Mouse (Mus musculus): Measurements from ENCODE around the gene Irgq.
"Not testable (repeated sequence)": the region's sequence is repeated elsewhere in the genome, so short reads cannot be mapped to it uniquely, and the experiment has no call there.

Irgq gene

DNA sequence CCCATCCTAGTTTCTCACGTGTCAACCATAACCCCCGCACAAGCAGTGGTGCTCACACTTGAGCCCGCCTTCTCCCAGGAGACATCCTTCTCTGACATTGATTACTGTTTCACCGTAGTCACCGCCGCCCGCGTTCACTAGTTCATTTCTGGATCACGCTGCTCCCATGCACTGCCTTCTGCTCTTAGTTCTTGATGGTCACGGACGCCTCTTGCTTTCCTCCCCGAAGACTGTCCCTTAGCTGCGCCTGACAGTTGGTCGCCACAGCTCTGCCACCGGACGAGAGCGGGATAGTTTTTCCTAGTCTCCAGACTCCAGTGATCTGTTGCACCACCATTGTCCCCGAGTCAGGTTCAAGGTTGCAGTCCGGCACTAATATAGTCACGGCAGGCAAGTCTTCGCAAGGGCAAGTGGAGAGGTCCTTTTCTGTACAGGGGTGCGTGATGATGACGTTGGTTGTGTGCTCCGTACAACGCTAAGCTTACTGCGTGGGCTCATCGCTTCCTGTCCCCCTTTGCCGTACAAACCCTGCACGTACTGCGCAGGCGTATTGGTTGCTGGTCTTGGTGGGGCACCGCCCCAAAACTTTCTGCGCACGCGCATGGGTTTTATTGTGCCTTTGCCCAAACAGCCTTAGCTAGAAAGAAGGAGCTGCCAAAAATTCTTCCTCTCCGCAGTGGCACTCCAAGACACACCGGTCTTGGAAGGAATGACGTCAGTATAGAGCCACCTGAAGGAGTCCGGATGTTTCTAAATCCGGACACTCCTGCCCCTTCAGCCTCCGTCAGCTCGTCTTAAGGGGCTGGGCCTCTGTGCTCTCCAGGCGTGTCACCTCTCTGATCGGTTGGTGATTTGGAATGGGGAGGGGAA lies at the start of gene Irgq:
Irgq (plus strand) TSS at position 628 of the 870 bp plus-strand sequence.
- peak; percentile 99 for DNase-seq (ENCODE audit: low spot score in 2 of 2)

DNA sequence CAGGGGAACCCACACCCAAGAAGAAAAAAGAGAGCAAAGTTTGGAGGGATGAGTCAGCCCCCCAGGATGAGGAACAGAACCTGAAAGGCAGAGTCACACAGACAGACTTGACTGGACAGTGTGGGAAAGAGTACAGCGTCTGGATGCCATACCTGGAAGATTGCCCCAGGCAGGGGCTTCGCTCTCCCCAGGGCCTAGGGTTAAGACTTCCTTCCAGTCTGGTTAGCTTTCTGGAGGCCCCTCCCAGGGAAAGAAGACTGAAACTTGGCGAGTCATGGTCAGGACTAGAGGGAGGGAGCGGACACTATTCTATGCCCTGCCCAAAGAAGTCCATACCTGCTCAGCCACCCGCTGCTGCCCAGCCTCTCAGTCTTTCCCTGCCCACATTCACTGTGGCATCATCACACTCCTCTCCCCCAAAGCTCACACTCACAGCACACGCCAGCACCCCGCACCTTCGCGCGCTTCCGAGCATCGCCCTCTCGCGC lies 49.5 kb upstream of the Irgq start:
- DNase-seq (ENCODE audit: low spot score in 2 of 2) = no peak

DNA sequence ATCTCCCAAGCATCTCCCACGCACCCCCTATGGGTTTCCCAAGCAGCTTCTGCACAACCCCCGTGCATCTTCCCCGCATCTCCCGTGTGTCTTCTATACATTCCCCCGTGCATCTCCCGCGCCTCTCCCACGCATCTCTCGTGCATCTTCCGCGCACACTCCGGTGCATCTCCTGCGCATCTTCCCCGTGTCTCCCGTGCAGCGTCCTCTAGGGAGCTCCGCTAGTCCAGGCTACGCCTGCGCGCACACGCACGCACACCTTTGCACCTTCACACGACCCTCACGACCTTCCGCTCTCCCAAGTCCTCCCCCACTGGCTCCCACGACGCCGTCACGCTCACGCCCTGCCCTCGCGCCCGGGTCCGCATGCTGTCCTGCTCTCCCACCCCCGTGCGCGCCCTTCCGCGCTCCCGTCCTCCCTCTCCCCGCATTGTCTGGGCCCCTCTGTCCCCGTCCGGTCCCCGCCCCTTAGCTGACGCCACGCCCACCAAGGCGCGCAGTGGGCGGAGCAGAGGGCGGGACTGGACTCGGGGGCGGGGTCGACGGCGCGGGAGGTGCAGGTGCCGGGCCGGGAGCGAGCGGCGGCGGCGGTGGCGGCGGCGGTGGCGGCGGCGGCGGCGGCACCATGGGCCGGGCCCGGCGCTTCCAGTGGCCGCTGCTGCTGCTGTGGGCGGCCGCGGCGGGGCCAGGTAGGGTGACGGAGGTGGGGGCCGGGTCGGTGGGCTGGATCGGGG lies 48.8 kb upstream of the Irgq start, which contains the start of gene Cadm4:
Cadm4 (plus strand) TSS at position 550 of the 734 bp plus-strand sequence.
- peak; percentile 93 to 94 for DNase-seq (ENCODE audit: low spot score in 2 of 2)

DNA sequence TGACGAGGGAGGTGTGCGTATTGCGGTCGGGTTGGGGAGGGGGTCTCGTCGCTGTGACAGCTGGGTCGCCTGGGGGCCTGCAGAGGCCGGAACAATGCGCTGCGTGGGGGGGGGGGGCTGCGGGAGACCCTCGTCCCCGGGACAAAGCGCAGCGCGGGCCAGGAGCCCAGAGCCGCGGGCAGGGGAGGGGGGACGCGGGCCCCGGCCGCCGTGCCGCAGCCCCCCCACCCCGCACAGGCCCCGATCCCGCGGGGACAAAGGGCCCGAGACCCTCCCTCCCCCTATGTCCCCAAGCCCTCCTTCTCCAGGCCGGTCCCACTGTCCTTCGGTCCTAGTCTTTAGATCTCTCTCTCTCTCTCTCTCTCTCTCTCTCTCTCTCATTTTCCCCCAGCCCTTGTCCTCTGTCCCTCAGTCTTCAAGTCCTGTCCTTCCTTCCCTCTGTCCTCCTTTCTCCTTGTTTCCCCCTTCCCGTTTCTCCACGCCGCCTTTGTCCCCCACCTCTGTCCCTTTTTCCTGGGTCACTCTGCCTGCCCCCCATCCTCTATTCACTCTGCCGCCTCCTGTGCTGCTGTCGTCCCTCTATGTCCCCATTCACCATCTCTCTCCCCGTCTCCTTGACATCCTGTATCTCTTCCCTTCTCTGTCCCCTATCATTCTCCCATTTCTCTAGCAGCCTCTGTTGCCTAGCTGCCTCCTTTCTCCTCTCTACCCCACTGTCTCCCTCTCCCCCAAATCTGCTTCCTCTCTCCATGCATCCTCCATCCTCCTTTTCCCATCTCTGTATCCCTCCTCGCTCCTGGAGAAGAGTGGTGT lies 48.1 kb upstream of the Irgq start:
- no peak for DNase-seq (ENCODE audit: low spot score in 2 of 2)

DNA sequence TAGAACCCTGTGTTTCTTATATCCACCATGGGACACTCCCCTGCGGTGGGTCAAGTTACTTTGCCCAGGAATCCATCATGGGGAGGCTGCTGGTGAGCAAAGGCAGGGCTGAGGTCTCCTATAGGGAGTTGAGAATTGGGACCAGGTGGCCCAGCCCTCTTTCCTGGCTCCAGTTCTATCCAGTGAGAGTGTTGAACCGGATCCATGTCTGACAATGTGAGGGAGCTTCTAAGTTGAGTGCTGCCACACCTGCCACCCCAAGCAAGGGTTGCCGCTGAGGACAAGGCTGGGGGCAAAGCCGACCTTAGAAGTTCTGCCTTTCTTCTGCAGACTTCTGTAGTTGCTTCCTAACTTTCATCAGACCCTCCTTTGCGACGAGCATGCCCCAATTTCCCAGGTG lies 47.2 kb upstream of the Irgq start:
- not testable (repeated sequence) for DNase-seq (ENCODE audit: low spot score in 2 of 2)

DNA sequence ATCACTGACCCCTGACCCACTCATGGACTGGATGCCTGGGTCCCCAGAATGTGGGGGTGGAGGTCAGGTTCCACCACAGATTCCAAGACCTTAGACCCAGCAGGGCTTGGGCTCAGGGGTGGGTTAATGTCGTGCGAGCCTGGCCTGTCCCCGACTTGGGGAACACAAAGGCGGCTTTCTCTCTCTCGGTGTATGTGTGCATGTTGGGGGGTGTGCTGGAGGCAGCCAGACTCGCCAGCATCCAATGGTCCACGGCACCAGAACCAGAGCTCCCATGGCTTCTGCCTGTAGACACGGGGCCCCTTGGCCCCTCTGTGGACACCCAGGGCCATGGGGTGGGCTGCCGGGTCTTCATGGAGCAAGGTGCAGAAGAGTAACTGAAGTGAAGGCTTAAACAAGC lies 45.0 kb upstream of the Irgq start:
- DNase-seq (ENCODE audit: low spot score in 2 of 2) = peak in 1 of 2 experiments; percentile 52

DNA sequence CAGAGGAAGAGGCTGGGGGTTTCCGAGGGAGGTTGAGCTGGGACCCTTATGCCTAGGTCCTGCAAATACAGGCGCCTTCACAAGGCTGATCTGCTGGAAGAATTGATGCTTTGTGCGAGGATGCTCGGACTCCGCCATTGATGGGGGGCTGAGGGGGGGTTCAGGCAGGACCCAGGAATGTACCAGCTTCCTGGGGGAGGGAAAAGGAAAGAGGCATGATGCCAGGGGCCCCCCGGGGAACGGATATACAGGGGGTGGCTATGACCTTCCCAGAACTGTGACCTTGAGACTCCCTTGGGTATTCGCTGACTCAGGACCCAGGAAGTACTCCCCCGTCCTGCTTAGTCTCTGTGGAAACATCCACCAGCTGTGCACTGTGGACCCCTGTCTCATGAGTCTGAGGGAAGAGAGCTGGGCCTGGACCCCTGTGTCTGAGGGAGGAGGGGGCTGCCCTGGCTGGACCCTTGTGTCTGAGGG lies 43.8 kb upstream of the Irgq start:
- DNase-seq (ENCODE audit: low spot score in 2 of 2) = peak in 1 of 2 experiments; percentile 62

DNA sequence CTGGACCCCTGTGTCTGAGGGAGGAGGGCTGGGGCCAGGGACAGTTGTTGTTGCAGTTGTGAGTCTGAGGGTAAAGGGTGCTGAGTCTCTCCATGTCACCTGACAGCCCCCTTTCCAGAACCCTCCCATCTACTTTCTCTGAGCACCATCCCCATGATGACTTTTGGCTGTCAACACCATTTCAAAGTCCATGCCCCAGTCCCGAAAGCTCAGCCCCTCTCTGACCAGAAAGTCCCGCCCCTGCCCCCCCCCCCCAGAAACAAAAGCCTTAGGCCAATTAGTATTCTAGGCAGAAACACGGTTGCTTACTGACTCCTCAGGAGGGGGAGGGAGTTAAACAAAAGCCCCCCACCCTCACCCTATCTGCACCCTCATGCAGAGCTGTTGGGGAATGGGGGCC lies 43.1 kb upstream of the Irgq start:
- no peak for DNase-seq (ENCODE audit: low spot score in 2 of 2)

DNA sequence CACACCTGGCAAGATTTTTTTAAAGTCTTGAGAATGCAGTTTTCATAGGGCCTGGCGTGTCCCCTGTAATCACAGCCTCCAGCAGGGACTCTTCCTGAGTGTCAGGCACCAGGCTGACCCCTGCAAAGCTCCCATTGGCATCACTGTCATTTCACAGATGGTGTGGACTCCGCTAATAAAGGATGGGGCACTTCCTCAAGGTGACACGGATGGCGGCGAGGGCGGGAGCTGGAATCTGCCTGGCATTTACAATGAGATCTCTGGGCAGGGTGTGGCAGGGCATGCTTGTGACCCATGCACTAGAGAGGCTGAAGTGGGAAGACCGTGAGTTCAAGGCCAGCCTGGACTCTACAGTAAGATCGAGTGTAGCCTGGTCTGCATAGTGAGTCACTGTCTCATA lies 42.2 kb upstream of the Irgq start:
- DNase-seq (ENCODE audit: low spot score in 2 of 2) = no peak

DNA sequence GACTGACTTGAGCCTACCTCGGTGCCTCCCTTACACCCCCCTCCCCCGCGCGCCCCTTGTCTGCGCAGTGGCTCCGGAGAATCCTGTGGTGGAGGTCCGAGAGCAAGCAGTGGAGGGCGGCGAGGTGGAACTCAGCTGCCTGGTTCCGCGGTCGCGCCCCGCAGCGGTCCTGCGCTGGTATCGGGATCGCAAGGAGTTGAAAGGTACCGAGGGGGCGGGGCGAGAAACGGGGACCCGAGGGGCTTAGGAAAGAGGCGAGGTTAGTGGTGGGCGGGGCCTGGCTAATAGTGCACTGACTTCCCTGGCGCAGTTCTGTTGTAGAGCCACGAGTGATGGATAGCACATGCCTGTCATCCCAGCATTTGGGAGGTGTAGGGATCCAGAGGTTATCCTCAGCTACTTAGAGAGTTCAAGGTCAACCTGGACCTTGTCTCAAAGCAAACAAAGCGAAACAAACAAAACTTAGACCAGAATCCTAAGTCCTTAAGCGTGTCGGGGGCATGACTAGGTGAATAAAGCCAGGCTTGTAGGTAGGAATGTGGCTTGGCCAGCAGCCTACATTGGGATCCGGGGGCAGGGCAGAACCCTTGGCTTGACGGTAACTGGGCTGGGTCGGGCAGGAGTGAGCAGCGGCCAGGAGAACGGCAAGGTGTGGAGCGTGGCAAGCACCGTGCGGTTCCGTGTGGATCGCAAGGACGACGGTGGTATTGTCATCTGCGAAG lies 30.5 kb upstream of the Irgq start:
- no peak for DNase-seq (ENCODE audit: low spot score in 2 of 2)

DNA sequence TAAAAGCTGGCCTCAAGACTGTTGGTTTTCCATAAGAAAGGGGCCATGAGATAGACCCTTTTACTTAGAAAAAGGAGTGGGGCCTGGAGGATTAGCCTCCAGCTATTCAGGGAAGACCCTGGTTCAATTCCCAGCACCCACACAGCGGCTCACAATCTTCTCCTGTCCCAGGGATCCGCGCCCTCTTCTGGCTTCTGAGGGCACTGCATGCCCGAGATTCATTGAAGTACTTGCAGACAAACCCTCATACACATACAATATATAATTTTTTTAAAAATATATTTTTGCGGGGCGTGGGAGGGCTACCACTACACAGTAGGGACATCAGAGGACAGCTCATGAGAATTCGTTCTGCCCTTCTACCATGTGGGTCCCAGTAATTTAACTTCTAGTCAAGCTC lies 29.6 kb upstream of the Irgq start:
- DNase-seq (ENCODE audit: low spot score in 2 of 2) = peak in 1 of 2 experiments; percentile 62

DNA sequence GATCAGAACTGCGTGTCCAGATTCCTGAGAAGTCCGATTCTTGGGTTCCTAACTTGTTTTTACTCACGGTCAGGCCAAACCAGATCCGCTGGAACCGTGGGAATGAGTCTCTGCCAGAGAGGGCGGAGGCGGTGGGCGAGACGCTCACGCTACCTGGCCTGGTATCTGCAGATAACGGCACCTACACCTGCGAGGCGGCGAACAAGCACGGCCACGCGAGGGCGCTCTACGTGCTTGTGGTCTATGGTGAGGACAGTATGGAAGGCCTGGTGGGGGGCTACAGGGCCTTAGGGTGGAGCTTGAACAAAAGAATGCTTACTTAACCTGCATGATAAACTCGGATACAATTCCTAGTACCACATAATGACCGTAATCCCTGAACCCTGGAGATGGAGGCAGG lies 29.0 kb upstream of the Irgq start:
- DNase-seq (ENCODE audit: low spot score in 2 of 2) = no peak

DNA sequence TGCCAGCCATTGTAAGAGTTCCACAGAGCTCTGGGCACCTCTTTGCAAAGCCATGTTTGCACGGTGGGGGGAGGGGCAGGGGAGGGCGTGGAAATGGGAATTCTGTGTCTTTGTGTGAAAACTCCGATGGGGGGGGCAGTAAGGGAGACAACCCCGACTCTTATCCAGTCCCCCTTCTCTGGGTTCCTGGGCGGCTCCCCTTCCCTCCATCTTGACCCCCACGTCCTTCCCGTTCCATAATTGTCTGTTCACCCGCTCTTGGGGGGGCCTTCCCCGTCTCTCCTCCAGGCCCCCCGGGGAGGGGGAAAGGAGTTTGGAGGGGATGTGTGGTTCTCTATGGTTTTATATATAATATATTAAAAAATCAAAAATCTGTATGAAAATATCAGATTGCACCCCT lies 26.5 kb upstream of the Irgq start:
- DNase-seq (ENCODE audit: low spot score in 2 of 2) = no peak

DNA sequence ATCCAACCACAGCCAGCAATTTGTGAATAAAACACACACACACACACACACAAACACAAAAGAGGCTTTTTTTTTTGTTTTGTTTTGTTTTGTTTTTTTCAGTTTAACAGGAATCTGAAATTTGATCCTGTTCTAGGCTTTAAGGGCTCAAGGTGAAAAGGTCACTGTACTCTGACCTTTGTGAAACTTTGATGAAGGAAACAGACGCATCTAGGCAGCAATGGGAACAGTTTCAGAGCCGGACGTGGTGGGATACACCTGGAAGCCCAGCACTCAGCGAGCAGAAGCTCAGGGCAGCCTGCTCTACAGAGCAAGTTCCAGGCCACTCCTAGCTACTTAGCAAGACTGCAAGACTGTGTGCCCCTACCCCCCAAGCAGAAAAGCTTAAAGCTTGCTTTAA lies 25.6 kb upstream of the Irgq start:
- DNase-seq (ENCODE audit: low spot score in 2 of 2) = no peak

DNA sequence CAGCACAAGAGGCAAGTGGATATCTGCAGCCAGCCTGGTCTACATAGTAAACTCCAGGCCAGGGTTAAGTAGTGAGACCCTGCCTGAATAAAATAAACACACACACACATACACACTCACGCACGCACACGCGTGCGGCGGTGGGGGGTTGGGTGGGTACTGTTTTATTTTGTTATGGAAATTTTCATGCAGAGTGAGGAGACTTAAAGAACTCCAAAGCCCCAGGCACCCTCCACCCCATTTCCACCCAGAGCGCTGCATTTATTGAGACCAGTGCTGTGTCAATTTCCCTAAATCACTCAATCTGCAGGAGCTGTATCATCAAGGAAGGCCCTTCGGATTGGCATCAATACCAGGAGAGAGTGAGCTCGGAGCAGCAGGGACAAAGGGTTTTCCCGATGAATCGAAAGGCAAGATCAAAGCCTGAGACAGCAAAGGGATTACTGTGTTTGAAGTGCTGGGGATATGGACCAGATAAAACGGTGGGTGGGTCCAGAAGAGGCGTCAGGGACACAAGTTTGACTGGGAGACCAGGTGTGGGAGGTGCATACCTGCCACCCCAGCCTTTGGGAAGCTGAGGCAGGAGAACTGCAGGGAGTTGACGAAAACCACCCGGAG lies 24.9 kb upstream of the Irgq start:
- DNase-seq (ENCODE audit: low spot score in 2 of 2) = no peak

DNA sequence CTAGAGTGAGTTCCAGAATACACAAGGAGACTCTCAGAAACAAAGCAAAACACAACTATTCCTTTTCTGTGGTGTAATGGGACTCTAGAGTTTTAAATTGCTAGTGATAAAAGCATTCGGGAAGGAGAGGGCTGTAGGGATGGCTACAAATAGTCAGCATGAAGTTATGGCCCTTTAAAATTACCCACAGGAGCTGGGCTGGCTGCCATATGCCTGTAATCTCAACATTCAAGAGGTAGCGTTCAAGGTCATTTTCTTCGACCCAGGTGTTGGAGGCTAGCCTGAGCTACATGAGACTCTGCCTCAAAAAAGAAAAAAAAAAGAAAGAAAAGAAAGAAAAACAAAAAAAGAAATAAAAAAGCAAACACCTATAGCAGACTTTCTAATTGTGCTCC lies 24.4 kb upstream of the Irgq start:
- no peak for DNase-seq (ENCODE audit: low spot score in 2 of 2)

DNA sequence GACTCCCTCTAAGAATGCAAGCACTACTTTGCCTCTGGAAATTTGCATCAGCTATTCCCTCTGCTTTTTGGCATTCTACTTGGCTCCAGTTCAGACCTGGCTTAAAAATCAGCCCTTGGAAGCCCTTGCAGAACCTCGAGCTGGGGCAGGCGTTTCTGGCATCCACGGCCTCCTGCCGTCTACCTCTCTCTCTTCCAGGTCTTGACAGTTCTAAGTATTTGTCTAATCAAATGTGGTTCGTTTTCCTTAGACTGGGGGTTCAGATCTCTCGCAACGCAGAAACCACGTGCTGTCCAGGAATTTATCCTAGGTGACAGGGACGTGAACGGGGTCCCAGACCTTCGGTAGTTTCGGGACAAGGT lies 24.0 kb upstream of the Irgq start:
- DNase-seq (ENCODE audit: low spot score in 2 of 2) = peak; percentile 78 to 81

DNA sequence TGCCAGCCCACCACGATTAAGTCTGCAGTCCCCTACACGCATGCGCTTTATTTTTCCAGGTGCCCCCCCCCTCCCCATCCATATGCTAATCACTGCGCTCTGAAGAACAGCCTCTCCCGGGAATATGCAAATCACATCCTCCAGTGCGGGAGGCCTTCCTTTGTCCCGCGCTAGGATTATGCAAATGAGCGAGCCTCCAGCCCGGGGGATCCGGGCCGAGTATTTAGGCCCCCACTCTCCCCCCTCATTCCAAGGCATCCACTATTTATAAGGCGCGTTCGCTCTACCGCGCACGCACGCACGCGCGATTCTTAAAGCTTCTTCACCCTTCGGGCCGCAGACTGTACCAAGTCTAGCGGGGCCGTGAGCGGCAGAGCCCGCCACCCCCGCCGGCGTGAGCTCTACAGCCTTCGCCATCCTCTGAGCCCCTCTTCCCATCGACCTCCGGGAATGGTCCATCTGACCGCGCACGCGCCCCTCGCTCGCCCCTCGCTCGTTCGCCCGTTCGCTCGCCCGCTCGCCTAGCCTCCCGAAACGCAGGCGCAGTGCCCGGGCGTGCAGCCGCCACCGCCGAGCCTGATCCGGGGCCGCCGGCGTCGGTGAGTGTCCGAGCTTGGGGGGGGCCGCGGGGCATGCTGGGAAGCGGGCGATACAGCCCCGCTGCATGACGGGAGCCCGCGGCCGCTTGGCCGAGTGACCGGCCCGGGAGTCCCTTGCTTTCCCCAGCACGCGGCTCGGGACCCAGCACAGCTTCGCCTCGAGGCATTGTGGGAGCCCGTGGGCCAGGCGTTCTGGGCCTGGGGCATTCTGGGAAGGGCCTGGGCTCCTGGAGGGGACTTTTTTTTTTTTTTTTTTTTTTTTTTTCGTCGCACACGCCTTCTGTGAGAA lies 23.4 kb upstream of the Irgq start, which contains the start of gene Zfp428:
Zfp428 (plus strand) TSS at position 169 of the 888 bp plus-strand sequence.
- peak; percentile 91 to 94 for DNase-seq (ENCODE audit: low spot score in 2 of 2)

DNA sequence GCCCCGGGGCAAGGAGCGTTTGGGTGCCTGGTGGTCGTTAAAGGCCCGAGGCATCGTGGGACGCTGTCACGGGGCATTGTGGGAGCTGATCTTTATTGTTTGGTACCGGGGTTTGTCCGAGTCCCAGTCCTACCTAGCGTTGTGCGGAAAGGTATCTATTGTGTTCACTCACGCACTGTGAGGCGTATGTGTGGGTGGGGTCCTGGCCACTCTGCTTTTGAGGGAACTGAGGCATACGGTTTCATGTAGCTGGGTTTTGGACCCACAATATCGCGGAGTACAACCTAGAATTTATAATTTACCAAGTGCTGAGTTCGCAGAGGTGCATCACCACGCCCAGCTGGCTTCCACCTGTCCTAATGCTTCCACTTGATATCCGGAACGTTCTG lies 22.8 kb upstream of the Irgq start:
- DNase-seq (ENCODE audit: low spot score in 2 of 2) = no peak

DNA sequence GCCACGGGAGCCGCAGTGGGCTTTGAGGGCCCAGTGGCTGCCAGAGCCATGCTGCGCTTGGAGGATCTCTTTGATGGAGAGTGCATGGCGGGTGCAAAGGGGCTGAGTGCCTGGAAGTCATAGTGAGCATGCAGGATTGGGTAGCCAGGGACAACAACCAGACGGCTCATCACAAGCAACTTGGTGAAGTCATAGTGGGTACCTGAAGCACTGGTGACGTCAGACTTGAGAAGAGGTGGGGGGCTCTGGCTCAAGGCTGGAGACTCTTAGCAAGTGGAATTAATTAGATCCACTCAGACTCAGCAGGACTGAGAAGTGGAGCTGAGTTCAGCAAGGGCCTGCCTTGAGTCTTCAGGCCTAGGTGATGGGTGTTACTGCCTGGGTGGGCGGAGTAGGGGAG lies 18.1 kb upstream of the Irgq start, which contains the start of gene AC161166.1:
AC161166.1 (minus strand) TSS at position 101 of the 400 bp plus-strand sequence.
- DNase-seq (ENCODE audit: low spot score in 2 of 2) = no peak

Measured in right cerebral cortex, postnatal 10 days (tissue).